Mouse (Mus musculus) telencephalon, adult 2 months (tissue): ENCODE data around the gene Olfr1174-ps.

Experiments used
- DNase-seq: peaks from one replicate; pipeline ENCODE4 v3.0.0-alpha.2; 2011; ENCODE audit warnings: low read depth, low spot score

Olfr1174-ps gene

GRCm38 (mm10) chr2:88315035-88315434 is at the start of gene Olfr1174-ps:
TSS of gene Olfr1174-ps (minus strand) at chr2:88315135.
- no peak for DNase-seq

DNA sequence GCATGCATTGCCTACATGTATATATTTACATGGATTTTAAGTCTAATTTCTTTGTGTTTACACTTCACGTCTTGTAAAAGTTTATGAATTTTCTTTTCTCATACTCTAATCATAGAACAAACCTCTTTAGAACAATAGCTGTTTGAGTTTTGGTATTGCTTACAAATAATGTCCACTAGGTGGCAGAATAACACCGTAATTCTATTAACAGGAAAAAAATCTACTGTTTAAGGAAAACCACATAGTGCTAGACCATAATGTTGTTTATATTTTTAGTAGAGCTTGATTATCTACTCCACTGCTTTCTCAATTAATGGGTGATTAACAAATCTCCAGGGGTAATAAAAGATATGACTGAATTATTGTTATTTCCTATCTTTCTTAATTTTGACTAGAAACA is 41.4 kb upstream of the Olfr1174-ps start:
- DNase-seq, result no peak

DNA sequence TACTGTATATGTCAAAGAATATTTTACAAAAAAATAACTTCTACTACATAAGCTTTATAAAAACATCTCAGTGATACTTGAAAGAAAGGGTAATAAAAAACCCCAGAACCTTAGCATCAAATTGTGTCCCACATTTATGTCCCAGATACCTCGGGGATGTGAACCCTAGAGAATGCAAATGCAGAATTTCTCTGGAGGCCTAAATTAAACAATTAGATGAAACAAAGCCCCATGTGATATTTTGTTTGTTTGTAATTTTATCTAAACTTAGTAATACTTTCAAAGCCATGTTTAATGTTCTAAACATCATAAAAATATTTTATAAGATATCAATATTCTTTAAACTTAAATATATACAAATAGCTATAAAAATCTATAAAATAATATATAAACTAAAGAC is 31.5 kb upstream of the Olfr1174-ps start, which contains the start of gene Olfr1177-ps:
Gene Olfr1177-ps, minus strand, starts transcription at position 101 of the 400 bp plus-strand sequence.
- no peak for DNase-seq

GRCm38 (mm10) chr2:88336421-88336820 is 21.5 kb upstream of the Olfr1174-ps start, which contains the start of gene Olfr1176:
TSS of gene Olfr1176 (plus strand) at chr2:88336721.
- no peak for DNase-seq

DNA sequence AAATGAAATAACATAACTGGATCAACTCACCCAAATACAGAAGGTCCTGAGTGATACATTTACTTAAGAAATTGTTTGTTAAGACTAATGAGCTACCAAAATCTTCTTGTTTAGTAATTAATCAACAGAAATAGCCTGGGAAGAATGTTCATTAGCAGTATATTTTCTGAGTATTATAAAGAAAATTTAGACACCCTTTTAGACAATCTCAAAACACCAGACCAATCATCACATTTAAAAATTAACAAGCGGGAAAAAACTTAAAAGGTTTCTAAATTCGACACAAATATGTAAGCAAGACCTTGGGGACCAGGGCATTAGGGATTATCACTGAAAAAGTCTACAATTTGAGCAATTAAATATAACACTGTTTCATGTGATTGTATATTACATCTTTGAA is 12.2 kb upstream of the Olfr1174-ps start, which contains the start of gene Olfr1175-ps:
Gene Olfr1175-ps, minus strand, starts transcription at position 101 of the 400 bp plus-strand sequence.
- DNase-seq, result no peak

DNA sequence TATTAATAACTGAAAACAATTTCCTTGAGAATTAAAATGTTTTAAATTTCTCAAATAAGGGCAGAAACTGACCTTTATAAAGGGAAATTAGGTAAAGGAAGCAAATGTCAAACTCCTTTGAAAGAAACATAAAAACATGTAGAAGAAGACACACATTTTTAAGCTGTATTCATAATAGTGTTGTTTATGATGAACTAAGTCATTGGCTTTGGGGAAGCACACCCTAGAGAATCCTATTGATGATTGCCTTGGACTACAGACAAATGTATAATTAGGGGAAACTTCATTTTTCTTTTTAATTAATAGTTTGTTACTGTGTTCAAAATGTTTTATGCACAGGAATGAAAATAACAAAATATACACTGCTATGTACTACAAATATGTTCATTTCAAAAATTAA is 35.2 kb downstream of the Olfr1174-ps start, which contains the start of gene Olfr1173:
Gene Olfr1173, minus strand, starts transcription at position 101 of the 400 bp plus-strand sequence.
- no peak for DNase-seq
